Mouse (Mus musculus): ENCODE data around the gene Ccdc88c. TPM values are rescaled to one million over a fixed set of nuclear protein-coding genes. Genes with fewer than 3 reads are reported as not detected.

Ccdc88c gene
- total RNA-seq, 2 experiments from 2014 or later: 28.4 to 34.7 TPM

DNA sequence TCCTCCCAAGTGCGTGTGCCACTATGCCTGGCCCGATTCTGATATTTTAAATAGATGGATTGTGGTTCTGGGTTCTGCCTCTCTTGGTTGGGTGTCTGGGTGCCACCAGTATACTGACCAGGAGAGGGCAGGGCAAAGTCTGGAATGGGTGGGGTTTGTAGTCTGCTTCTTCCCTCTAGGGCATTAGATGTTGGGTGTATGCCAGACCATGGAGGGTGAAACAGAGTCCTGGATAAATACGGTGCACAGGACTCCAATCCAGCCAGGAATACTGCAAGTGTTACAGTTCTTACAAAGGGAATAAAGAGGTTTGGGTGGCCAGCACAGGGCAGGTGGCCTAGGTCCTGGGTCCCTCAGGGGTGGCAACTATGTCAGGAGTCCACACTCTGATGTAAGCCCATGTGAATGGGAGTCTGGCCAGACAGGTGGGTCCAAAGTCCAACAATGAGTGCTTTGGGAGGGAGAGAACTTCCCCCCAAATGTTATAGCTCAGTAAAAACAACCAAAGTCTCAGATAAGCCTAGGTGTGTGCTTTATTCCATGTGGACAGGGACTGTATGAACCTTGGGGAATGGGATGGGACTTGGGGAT, 165.9 kb downstream of the Ccdc88c start:
- intact Hi-C loops (cut with DNase I): no loop called here
- no peak for DNase-seq
- Histone ChIP-seq H3K27ac (no peak overlapping the region), H3K4me3 (no peak overlapping the region)
- no peak for TF ChIP-seq CTCF (IDR thresholded peaks at IDR 0.05)

DNA sequence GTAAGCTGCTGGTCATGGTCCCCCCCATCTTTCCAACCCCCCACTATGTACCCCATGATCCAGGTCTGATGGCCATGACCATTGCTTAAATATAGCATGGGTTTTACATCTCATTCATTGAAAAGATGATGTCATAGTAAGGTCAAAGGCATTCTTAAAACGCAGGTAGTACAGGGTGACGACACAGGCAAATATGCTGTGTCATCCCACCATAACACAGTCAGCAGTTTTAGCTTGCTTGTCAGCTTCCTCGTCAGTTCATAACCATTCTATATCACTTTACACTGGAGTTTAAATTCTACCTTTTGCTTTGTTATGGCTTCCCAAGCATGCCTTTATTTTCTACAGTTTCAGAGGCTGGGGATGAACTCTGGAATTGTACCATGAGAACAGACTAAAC, 166.6 kb downstream of the Ccdc88c start:
- no peak overlapping the region for H3K27ac ChIP-seq
- DNase-seq: no peak
- intact Hi-C loops (cut with DNase I): no loop called here
- no peak overlapping the region for H3K4me3 ChIP-seq
- no peak for TF ChIP-seq CTCF (IDR thresholded peaks at IDR 0.05)

Small RNAs within 50 kb of the gene (microRNA-seq; reads per million reads assigned to microRNA genes)
- not detected for gene Mir1190

Other genes starting within 250 kb of the Ccdc88c start
- 10 to 100 TPM; 19.1 to 21.6 TPM for gene Dglucy, start 250.0 kb downstream of the Ccdc88c start, total RNA-seq (2021)
- under 1 TPM in 1 of 2 experiments, not detected in 1; 0.14 TPM for gene Gpr68, start 120.9 kb downstream of the Ccdc88c start, total RNA-seq (2021)
- 10 to 100 TPM; 19.9 to 20.6 TPM for gene Ppp4r3a, start 54.6 kb upstream of the Ccdc88c start, total RNA-seq (2021)